Mouse (Mus musculus) liver, postnatal 0 days (tissue): Measurements from ENCODE around the gene Pcsk7.

Experiments
- CTCF ChIP-seq: sonication (generic); IDR thresholded peaks from 2 replicates; pipeline ENCODE4 v1.5.1; 2016; ENCODE audit warnings: antibody characterized with exemption, low read depth
- EP300 ChIP-seq: IDR thresholded peaks from 2 replicates; pipeline ENCODE4 v1.6.1; 2016; ENCODE audit warnings: antibody characterized with exemption, low read depth, mild to moderate bottlenecking

DNA sequence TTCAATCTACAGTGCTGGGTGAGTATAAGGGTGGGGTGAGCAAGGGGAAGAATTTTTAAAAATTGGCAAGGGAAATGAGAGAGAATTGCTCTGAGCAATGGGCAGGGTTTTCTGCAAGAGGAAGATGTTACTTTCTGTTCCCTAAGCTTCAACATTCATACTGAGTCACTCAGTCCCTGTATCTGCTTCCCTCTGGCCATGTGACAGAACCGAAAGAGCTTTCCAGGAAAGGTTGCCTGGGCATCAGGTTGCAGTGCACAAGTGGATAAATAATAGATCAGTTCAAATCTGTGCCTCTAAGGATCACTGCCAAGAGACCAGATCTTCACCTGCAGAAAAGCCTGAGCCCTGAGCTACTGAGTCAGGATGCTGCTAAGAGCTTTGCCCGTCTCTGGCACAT, 55.6 kb downstream of the Pcsk7 start:
- TF ChIP-seq EP300 (no peak), CTCF (no peak)
